Mouse (Mus musculus) c-Kit-positive CD71-negative TER-119-negative erythroid progenitor cells, embryonic 14.5 days (primary cell): ENCODE data around the gene Eva1c.

Experiments used
- DNase-seq: peaks from one replicate; pipeline ENCODE4 v3.0.0-alpha.2; 2013; ENCODE audit warnings: low read depth

Eva1c gene

GRCm38 (mm10) chr16:90865652-90866051 is 39.1 kb downstream of the Eva1c start:
- no peak for DNase-seq

GRCm38 (mm10) chr16:90868129-90868528 is 41.6 kb downstream of the Eva1c start:
- DNase-seq = no peak

GRCm38 (mm10) chr16:90869361-90869760 is 42.8 kb downstream of the Eva1c start:
- no peak for DNase-seq

- no peak for DNase-seq
Observed at GRCm38 (mm10) chr16:90872936-90873335, 46.4 kb downstream of the Eva1c start.

- DNase-seq = no peak
Observed at GRCm38 (mm10) chr16:90874536-90874935, 48.0 kb downstream of the Eva1c start.

GRCm38 (mm10) chr16:90878135-90878860 is 51.8 kb downstream of the Eva1c start:
- no peak for DNase-seq

- no peak for DNase-seq
Observed at GRCm38 (mm10) chr16:90882501-90882977, 56.0 kb downstream of the Eva1c start.

- DNase-seq = no peak
Observed at GRCm38 (mm10) chr16:90885351-90885750, 58.8 kb downstream of the Eva1c start.

GRCm38 (mm10) chr16:90885781-90886565 is 59.5 kb downstream of the Eva1c start:
- no peak for DNase-seq

- no peak for DNase-seq
Observed at GRCm38 (mm10) chr16:90890683-90891082, 64.2 kb downstream of the Eva1c start.

GRCm38 (mm10) chr16:90891601-90892000 is 65.1 kb downstream of the Eva1c start:
- DNase-seq = no peak

GRCm38 (mm10) chr16:90892081-90892480 is 65.6 kb downstream of the Eva1c start:
- DNase-seq = no peak

- no peak for DNase-seq
Observed at GRCm38 (mm10) chr16:90893019-90893418, 66.5 kb downstream of the Eva1c start.

- DNase-seq = no peak
Observed at GRCm38 (mm10) chr16:90893792-90894191, 67.3 kb downstream of the Eva1c start.

- DNase-seq = no peak
Observed at GRCm38 (mm10) chr16:90897651-90898050, 71.1 kb downstream of the Eva1c start.

- DNase-seq = no peak
Observed at GRCm38 (mm10) chr16:90899498-90899897, 73.0 kb downstream of the Eva1c start.

- DNase-seq = no peak
Observed at GRCm38 (mm10) chr16:90901364-90901763, 74.8 kb downstream of the Eva1c start.

- DNase-seq = no peak
Observed at GRCm38 (mm10) chr16:90903300-90903699, 76.8 kb downstream of the Eva1c start.

- DNase-seq = no peak
Observed at GRCm38 (mm10) chr16:90907250-90907649, 80.7 kb downstream of the Eva1c start.

- no peak for DNase-seq
Observed at GRCm38 (mm10) chr16:90910855-90911533, 84.5 kb downstream of the Eva1c start.

- no peak for DNase-seq
Observed at GRCm38 (mm10) chr16:90911766-90912165, 85.2 kb downstream of the Eva1c start.

- DNase-seq = peak; percentile 45
Observed at GRCm38 (mm10) chr16:90916040-90916481, 89.5 kb downstream of the Eva1c start.

GRCm38 (mm10) chr16:90917156-90917555 is 90.6 kb downstream of the Eva1c start:
- DNase-seq = no peak
